Mouse (Mus musculus): ENCODE results near the gene Ppt2.

Gene Ppt2

DNA sequence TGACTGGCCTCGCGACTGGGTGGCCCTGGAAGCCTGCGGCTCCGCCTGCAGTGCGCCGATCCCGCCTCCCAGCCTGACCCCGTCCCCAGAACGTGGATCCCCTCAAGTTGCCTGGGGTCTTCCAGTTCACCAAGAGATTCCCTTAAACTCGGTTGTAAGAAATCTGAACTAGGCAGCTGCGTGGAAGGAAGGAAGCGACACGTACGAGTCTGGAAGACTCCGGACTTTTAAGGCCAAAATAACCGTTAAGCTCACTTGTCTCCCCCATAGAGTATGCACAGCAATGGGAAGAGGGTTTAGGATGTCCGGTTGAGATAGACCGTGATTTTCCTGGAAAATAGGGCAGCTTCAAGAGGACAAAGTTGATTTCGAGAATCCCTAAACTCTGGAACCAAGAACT, 40.5 kb downstream of the Ppt2 start:
- DNase-seq (ENCODE audit: low spot score in 2 of 2): no peak

DNA sequence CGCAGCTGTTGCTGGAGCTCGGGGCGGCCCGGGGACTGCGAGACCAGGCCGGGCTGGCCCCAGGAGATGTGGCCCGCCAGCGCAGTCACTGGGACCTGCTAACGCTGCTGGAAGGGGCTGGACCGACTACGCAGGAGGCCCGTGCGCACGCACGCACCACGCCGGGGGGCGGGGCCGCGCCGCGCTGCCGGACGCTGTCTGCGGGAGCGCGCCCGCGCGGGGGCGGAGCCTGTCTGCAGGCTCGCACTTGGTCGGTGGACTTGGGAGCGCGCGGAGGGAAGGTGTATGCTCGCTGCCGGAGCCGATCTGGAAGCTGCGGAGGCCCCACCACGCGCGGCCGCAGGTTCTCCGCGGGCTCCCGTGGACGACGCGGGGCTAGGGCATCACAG, 40.9 kb downstream of the Ppt2 start:
- DNase-seq (ENCODE audit: low spot score in 2 of 2): peak; percentile 96 to 98

DNA sequence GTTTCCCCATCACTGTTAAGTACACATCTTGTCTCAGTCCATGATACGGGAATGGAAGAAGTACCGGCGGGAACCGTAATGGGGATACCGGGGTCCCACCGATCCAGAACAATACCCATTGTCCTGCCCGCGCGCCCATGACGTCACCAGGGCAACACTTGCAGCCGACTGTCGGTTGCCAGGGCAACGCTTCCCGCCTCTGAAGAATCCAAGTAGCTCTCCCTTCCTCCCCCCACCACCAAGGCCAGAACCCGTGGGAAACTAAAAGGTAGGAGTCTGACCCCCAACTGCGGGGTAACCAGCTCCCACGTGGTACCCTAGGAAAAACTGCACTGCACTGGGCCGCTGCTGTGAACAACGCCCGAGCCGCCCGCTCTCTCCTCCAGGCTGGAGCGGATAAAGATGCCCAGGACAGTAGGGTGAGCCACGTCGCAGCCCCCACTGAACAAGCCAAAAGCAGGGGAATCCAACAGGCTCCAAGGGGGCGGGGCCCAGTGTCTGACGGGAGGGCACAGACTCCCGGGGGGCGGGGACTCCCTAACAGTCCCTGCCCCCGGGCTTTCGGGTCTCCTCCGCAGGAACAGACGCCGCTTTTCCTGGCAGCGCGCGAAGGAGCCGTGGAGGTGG, 41.4 kb downstream of the Ppt2 start:
- DNase-seq (ENCODE audit: low spot score in 2 of 2): peak in 1 of 2 experiments; percentile 90

DNA sequence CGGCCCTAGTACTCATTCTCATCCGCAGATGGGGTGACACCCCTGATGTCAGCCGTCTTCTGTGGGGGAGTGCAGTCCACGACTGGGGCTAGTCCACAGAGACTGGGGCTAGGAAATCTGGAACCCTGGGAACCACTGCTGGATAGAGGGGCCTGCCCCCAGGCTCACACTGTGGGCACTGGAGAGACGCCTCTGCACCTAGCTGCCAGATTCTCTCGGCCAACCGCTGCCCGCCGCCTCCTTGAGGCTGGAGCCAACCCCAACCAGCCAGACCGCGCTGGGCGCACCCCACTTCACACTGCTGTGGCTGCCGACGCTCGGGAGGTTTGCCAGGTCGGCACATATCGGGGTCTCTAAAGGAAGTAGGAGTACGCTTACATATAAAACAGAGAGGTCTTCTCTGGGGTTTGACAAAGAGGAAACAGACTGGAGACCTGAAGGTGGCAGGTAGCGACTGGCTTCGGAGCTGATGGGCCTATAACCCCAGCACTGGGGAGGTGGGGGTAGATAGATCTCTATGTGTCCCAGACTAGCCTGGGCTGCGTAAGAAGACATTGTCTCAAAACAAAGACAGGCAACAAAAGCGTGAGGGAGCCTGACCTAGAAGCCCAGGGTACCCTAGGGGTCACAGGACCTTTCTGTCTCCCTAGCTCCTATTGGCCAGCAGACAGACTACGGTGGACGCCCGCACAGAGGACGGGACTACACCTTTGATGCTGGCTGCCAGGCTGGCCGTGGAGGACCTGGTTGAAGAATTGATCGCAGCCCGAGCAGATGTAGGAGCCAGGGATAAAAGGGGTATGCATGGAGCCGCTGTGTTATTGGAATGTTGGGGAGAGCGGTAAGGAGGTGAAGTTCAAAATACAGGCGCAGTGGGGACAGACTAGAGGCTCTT, 42.2 kb downstream of the Ppt2 start:
- no peak for DNase-seq (ENCODE audit: low spot score in 2 of 2)

DNA sequence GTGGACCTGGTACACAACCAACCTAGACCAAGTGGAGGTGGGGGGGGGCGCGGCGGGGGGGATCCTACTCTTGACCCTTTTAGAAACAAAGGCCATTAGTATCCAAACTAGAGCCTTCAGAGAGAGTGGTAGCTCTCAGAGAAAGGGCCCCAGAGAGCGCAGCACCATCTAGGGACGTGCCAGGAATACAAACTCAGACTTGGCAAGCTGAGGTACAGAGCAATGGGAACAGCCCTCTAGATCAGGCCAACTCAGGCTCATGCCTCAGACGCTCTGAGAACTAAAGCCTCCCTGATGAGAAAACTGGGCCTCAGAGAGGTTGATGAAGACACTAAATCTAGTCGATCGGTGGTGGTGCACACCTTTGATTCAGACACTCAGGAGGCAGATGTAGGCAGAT, 43.2 kb downstream of the Ppt2 start:
- DNase-seq (ENCODE audit: low spot score in 2 of 2): no peak

DNA sequence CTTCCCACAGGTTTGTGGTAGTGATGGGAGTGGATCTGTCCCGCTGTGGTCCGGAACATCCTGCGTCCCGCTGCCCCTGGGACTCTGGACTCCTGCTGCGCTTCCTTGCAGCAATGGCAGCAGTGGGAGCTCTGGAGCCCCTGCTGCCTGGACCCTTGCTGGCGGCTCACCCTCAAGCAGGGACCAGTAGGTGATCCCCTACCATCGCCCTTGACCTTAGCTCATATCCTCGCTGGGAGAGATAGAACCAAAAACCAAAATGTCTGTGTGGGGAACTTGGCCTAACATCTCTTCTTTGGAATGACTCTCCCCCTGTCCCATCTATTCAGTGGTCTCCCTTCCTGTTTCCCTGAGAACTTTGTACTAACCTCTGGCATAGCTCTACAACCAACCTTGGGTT, 44.5 kb downstream of the Ppt2 start:
- no peak for DNase-seq (ENCODE audit: low spot score in 2 of 2)

DNA sequence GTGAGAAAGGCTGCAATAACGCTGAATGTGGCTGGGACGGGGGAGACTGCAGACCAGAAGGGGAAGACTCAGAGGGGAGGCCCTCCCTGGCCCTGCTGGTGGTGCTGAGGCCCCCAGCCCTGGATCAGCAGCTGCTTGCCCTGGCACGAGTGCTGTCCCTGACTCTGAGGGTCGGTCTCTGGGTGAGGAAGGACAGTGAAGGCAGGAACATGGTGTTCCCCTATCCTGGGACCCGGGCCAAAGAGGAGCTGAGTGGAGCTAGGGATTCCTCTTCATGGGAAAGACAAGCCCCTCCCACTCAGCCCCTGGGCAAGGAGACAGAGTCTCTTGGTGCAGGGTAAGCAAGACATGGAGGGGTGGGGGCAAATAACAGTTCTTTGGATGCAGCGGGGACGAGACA, 44.9 kb downstream of the Ppt2 start:
- DNase-seq (ENCODE audit: low spot score in 2 of 2): no peak

DNA sequence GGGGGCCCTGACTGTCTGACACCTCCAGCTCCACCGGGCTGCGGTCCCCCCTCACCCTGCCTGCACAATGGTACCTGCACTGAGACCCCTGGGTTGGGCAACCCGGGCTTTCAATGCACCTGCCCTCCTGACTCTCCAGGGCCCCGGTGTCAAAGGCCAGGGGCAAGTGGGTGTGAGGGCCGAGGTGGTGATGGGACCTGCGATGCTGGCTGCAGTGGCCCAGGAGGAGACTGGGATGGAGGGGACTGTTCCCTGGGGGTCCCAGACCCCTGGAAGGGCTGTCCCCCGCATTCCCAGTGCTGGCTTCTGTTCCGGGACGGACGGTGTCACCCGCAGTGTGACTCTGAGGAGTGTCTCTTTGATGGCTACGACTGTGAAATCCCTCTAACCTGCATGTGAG, 45.8 kb downstream of the Ppt2 start:
- DNase-seq (ENCODE audit: low spot score in 2 of 2): no peak

DNA sequence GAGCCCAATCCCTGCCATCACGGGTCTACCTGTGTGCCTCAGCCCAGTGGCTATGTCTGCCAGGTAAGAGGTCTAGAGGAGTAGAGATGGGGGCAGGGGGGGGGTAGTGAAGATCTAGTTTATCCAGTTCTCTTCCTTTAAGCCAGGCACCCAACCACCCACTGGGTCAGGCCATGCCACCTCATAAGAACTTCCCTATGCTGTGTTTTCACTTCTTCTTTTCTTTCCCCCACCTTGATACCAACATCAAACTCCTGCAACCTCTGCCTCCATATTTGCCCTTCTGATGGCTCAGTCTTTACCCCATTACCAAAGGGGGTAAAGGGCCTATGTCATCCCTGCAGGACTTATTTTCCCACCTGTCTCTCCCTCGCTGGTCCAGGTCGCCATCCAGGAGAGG, 50.2 kb downstream of the Ppt2 start:
- DNase-seq (ENCODE audit: low spot score in 2 of 2): no peak

DNA sequence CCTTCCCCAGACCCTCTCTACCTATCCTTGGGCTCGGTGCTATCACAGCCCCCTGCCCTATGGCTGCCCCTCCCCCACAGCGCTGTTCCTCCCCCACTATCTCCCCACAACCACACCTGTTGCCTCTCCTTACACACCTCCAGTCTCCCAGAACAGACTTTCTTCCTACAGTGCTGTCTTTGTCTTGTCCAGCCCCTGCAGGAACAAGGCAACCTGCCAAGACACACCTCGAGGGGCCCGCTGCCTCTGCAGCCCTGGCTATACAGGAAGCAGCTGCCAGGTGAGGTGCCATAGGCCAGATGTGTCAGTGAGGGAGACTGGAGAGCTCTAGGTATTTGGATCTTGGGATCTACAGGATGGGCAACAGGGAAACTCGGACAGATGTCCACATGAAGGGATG, 51.7 kb downstream of the Ppt2 start:
- DNase-seq (ENCODE audit: low spot score in 2 of 2): no peak

DNA sequence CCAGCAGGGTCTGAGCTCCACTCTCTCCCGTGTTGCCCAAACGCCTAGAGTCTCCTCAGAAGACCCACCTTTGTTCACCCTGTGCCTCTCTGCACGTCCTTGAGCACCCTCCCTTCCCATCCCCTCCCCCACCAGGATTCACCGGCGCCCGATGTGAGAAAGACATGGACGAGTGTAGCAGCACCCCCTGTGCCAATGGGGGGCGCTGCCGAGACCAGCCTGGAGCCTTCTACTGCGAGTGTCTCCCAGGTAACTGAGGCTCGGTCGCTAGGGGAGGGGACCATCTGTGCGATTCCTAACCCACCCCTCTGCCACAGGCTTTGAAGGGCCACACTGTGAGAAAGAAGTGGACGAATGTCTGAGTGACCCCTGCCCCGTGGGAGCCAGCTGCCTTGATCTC, 55.9 kb downstream of the Ppt2 start:
- no peak for DNase-seq (ENCODE audit: low spot score in 2 of 2)

DNA sequence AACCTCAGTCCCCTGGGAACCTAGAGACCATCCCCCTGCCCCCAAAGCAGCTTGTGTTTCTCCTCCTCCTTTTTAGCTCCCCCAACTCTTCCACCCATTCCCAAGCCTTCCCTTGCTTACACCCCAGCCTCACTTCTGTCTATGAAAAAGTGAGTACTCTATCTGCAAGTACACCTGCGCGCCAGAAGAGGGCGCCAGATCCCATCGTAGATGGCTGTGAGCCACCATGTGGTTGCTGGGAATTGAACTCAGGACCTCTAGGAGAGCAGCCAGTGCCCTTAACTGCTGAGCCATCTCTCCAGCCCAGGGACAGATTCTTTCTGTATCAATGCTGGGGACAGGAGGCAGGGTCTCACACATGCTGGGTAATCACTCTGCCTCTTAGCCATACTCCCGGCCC, 56.4 kb downstream of the Ppt2 start:
- DNase-seq (ENCODE audit: low spot score in 2 of 2): no peak

DNA sequence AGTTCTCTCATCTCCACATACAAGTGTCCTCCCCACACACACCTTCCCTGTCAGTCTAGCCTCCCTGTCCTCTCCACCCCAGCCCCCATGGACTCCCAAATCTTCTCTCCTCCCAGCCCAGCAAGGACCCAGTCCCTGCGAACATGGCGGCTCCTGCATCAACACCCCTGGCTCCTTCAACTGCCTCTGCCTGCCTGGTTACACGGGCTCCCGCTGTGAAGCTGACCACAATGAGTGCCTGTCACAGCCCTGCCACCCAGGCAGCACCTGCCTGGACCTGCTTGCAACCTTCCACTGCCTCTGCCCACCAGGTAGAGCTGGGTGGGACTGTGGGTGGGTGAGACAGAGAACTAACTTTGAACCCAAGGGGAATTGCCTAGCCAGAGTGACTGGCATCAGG, 58.4 kb downstream of the Ppt2 start:
- DNase-seq (ENCODE audit: low spot score in 2 of 2): no peak

DNA sequence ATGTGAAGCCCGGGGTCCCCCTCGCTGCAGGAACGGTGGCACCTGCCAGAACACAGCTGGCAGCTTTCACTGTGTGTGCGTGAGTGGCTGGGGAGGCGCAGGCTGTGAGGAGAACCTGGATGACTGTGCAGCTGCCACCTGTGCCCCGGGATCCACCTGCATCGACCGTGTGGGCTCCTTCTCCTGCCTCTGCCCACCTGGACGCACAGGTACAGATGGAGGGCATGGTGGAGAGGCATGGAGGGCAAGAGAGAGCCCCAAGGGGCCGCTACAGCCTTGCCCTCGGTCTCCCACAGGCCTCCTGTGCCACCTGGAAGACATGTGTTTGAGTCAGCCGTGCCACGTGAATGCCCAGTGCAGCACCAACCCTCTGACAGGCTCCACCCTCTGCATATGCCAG, 59.9 kb downstream of the Ppt2 start:
- DNase-seq (ENCODE audit: low spot score in 2 of 2): no peak

DNA sequence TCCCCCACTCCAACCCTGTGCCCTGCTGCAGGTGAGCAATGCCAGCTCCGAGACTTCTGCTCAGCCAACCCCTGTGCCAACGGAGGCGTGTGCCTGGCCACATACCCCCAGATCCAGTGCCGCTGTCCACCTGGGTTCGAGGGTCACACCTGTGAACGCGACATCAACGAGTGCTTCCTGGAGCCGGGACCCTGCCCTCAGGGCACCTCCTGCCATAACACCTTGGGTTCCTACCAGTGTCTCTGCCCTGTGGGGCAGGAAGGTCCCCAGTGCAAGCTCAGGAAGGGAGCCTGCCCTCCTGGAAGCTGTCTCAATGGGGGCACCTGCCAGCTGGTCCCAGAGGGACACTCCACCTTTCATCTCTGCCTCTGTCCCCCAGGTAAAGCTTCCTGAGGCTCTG, 61.0 kb downstream of the Ppt2 start:
- DNase-seq (ENCODE audit: low spot score in 2 of 2): no peak

Measured in spleen, postnatal 10 days (tissue).